Mouse (Mus musculus) erythroblast, embryonic 14.5 days (primary cell): ENCODE results near the gene Chad.

ENCODE experiments used
- GATA1 ChIP-seq: IDR thresholded peaks from 2 replicates; pipeline ENCODE4 v1.6.1; 2012; ENCODE audit warnings: low read length, inconsistent platforms, mixed read lengths
- TAL1 ChIP-seq: IDR thresholded peaks from 3 replicates; pipeline ENCODE4 v1.6.1; 2012; ENCODE audit warnings: low read length, inconsistent platforms, mixed read lengths

DNA sequence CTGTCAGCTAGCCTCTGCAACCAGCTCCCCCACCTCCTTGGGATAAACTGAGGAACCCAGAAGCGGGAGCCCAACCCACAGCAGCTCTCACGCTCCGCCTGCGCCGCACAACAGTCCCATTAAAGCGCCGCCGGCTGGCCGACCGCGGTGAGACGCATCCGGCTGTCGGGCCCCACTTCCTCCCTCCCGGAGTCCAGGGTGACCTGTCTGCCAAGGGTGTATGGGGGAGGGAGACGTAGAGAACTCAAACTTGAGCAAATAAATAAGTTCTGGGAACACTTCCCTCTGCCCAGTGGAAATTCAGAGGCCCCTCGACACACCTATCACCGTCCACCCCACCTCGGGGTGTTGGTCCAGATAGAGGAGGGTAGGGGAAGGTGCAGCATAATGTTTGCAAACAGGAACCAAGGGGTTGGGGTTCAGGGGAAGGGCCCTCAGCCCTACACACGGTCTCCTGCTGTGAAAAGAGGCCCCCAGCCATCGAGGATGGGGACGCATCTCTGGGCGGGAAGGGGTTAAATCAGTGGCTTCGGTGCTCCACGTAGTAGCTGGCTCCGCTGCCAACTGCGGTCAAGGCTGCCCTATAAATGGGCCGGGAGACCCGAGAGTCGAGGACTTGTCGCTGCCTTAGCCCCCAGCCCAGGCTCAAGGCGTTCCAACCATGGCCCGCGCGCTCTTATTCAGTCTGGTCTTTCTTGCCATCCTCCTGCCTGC lies at the start of gene Chad:
- TF ChIP-seq GATA1, result no peak
- no peak for TF ChIP-seq TAL1
